Mouse (Mus musculus) spleen, adult 2 months (tissue): ENCODE results near the gene Kcng1.

Experiments used
- CTCF ChIP-seq: fragments of 200-500 bp; IDR thresholded peaks from 2 replicates; pipeline ENCODE4 v1.5.1; 2011; ENCODE audit warnings: mild to moderate bottlenecking, inconsistent platforms; ENCODE audit not compliant: insufficient read depth, insufficient read length, insufficient replicate concordance; ENCODE audit errors: extremely low read depth
- POLR2A ChIP-seq: fragments of 200-500 bp; IDR thresholded peaks from 2 replicates; pipeline ENCODE4 v1.6.1; 2011; ENCODE audit warnings: low read depth, low read length, inconsistent platforms

DNA sequence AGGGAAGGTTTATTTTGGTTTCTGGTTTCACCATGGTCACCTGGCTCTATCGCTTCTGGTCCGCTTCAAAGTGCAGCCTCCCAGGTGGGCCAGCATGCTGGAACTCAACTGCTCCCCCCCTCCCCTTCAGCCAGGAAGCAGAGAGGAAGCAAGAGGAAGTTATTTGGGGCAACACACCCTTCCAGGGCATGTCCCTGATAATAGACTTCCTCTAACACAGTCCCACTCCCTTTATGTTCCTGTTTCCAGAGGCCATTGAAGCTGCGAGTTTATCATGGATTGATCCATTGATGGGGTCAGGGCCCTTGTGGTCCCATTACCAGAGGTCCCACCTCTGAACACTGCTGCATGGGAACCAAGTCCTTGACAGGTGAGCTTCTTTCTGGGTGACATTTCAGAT is 21.4 kb downstream of the Kcng1 start:
- TF ChIP-seq CTCF (no peak), POLR2A (no peak)
